Mouse (Mus musculus) liver, embryonic 14.5 days (tissue): Measurements from ENCODE around the gene Ppp1ca. TPM values are rescaled to one million over a fixed set of nuclear protein-coding genes. Genes with fewer than 3 reads are reported as not detected.

ENCODE experiments used
- ATAC-seq: fragments of 200-750 bp; cut with Nextera tagmentation; 2 replicates; pipeline ENCODE4 v1.8.0; 2017; ENCODE audit warnings: moderate number of reproducible peaks, mild to moderate bottlenecking, moderate library complexity; ENCODE audit not compliant: insufficient read depth
- DNase-seq, 3 experiments: peaks; one replicate each; pipeline ENCODE4 v3.0.0-alpha.2; 2012 to 2013; ENCODE audit warnings: low read depth in 3 of 3, low spot score in 3 of 3
- H3K27ac ChIP-seq: fragments of 300-500 bp; sonication (generic); 2 replicates; pipeline ENCODE4 v1.5.1; 2014; ENCODE audit warnings: moderate library complexity, mild to moderate bottlenecking, control low read depth, inconsistent platforms
- H3K27me3 ChIP-seq: fragments of 300-500 bp; sonication (generic); 2 replicates; pipeline ENCODE4 v1.6.1; 2014; ENCODE audit warnings: mild to moderate bottlenecking, low read length, moderate library complexity; ENCODE audit not compliant: control insufficient read depth, insufficient read depth
- H3K36me3 ChIP-seq: fragments of 300-500 bp; sonication (generic); replicated peaks from 2 replicates; pipeline ENCODE4 v1.6.1; 2014; ENCODE audit warnings: low read depth; ENCODE audit not compliant: control insufficient read depth, insufficient read depth
- H3K4me1 ChIP-seq, 2 experiments: fragments of 200-500 bp in 1 of 2; fragments of 300-500 bp in 1 of 2; sonication (generic) in 1 of 2; replicated peaks; 2 replicates each; pipeline ENCODE4 v1.6.1; 2012 to 2014; ENCODE audit warnings: antibody characterized with exemption in 1 of 2, inconsistent platforms in 1 of 2, low read length in 1 of 2; ENCODE audit not compliant: control insufficient read depth in 2 of 2, insufficient read depth in 2 of 2
- H3K4me2 ChIP-seq: fragments of 300-500 bp; sonication (generic); 2 replicates; pipeline ENCODE4 v1.6.1; 2014; ENCODE audit warnings: low read depth, mild to moderate bottlenecking, control low read depth, moderate library complexity
- H3K4me3 ChIP-seq, 2 experiments: fragments of 200-500 bp in 1 of 2; fragments of 300-500 bp in 1 of 2; sonication (generic) in 1 of 2; 2 replicates each; pipeline ENCODE4 v1.5.1; 2012 to 2014; ENCODE audit warnings: low read depth in 2 of 2, low read length in 2 of 2, mild to moderate bottlenecking in 2 of 2, control low read depth in 1 of 2, inconsistent platforms in 1 of 2, moderate library complexity in 1 of 2; ENCODE audit not compliant: insufficient read depth in 1 of 2
- H3K9ac ChIP-seq: fragments of 300-500 bp; sonication (generic); replicated peaks from 2 replicates; pipeline ENCODE4 v1.6.1; 2014; ENCODE audit warnings: mild to moderate bottlenecking, control low read depth, moderate library complexity
- H3K9me3 ChIP-seq: fragments of 300-500 bp; sonication (generic); 2 replicates; pipeline ENCODE4 v1.6.1; 2016; ENCODE audit warnings: low read length, mixed read lengths; ENCODE audit not compliant: control insufficient read depth
- CTCF ChIP-seq: IDR thresholded peaks from 2 replicates; pipeline ENCODE4 v1.5.1; 2016; ENCODE audit warnings: antibody characterized with exemption, low read depth, control low read depth
- EP300 ChIP-seq: IDR thresholded peaks from 2 replicates; pipeline ENCODE4 v1.6.1; 2016; ENCODE audit warnings: antibody characterized with exemption, low read depth
- WGBS: fragments of 180-500 bp; shearing (Covaris S2); extraction: QIAGEN DNeasy Blood & Tissue Kit; methylation state at CpG from one replicate; pipeline ENCODE4 v1.1.7; 2014; ENCODE audit not compliant: insufficient replicate concordance; 5-methylcytosine and 5-hydroxymethylcytosine counted together
- polyA plus RNA-seq, 2 experiments: library from polyadenylated mRNA; depleted of rRNA in 1 of 2; stranded (reverse) in 1 of 2; unstranded in 1 of 2; fragments of >200 nt; fragmentation: Nextera tagmentation in 1 of 2; extraction: Ambion mirVana in 1 of 2; gene quantifications; 2 replicates each; pipeline versions ENCODE4 v1.2.1 to v1.2.3; 2012 to 2014

The Ppp1ca gene
- polyA plus RNA-seq, 2 experiments, result 214 to 432 TPM

GRCm38 (mm10) chr19:4229451-4230076 lies 37.7 kb downstream of the Ppp1ca start:
- peaks cover 5 to 13% of the 10 kb centered on the region in 2 experiments; a peak in 3 of 4 replicates for H3K4me1 ChIP-seq
- H3K27me3 ChIP-seq, result peaks cover 2% of the 10 kb centered on the region; the same call in 1 of the 2 replicates
- 53% methylated on average over 6 of the region's 9 CpGs for WGBS
- TF ChIP-seq EP300, result no peak
- ATAC-seq (no peak), DNase-seq (no peak)
- no peak overlapping the region for H3K4me2 ChIP-seq
- no peak overlapping the region for H3K27ac ChIP-seq
- no peak overlapping the region for H3K9ac ChIP-seq
- H3K9me3 ChIP-seq, result no peaks in the 10 kb centered on the region
- no peak overlapping the region for H3K4me3 ChIP-seq
- no peaks in the 10 kb centered on the region for H3K36me3 ChIP-seq

DNA sequence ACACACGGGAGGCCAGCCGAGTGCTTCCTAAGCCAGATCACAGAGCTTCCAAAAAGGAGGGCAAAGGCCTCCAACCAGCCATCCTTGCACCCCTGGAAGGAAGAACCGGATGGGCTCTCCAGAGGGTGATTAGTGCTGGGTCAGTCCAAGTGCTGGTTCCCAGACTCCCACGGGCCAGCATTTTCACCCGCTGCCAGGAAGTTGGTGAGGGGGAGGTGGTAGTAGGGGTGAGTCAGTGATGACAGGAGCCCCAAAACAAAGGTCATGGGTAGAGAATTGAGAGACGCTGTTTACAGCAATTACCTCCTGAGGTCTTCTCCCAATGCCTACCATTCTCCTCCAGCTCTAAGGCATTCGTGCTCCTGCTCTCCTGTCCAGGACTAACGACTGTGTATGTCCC lies 38.5 kb downstream of the Ppp1ca start:
- Histone ChIP-seq H3K4me2 (no peak overlapping the region), H3K4me1 (peaks cover 5 to 13% of the 10 kb centered on the region in 2 experiments; a peak in 3 of 4 replicates), H3K27me3 (peaks cover 2% of the 10 kb centered on the region; the same call in 1 of the 2 replicates), H3K9ac (no peak overlapping the region), H3K9me3 (no peaks in the 10 kb centered on the region), H3K27ac (no peak overlapping the region), H3K36me3 (no peaks in the 10 kb centered on the region), H3K4me3 (no peak overlapping the region)
- no peak for DNase-seq
- WGBS, result 63% methylated on average over 8 of the region's 8 CpGs
- TF ChIP-seq CTCF, result no peak
- TF ChIP-seq EP300, result no peak
- no peak for ATAC-seq

GRCm38 (mm10) chr19:4231253-4232185 lies 39.7 kb downstream of the Ppp1ca start, which contains the start of gene Pold4:
Pold4 (plus strand) TSS chr19:4231899.
- no peak for TF ChIP-seq EP300
- no peak for TF ChIP-seq CTCF
- 12% methylated on average over 26 of the region's 26 CpGs for WGBS
- ATAC-seq, result peak; percentile 86

DNA sequence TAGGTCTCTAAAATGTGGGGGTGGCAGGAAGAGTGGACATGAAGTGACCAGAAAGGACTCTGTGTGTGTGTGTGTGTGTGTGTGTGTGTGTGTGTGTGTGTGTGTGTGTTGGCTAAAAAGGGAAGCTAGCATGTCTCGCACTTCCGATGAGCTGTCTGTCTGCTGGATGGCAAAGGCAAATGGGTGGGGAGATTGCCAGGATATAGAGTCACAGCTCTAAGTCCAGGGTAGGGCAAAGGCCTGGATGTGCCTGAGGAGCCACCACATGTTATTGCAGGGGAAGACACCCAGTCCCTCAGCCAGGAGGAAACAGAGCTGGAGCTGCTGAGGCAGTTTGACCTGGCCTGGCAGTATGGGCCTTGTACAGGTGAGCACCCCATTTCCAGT lies 40.3 kb downstream of the Ppp1ca start:
- TF ChIP-seq CTCF, result no peak
- no peak for TF ChIP-seq EP300
- peaks cover 5 to 13% of the 10 kb centered on the region in 2 experiments; a peak in 3 of 4 replicates for H3K4me1 ChIP-seq

More at GRCm38 (mm10) chr19:4231253-4232185, 39.7 kb downstream of the Ppp1ca start, which contains the start of gene Pold4:
- Histone ChIP-seq H3K4me1 (peaks cover 5 to 13% of the 10 kb centered on the region in 2 experiments; a peak in 3 of 4 replicates), H3K27me3 (peaks cover 2% of the 10 kb centered on the region; the same call in 1 of the 2 replicates), H3K9ac (peak within 1 kb of the TSS; percentile 63), H3K4me2 (peak within 1 kb of the TSS; percentile 82), H3K36me3 (no peaks in the 10 kb centered on the region), H3K27ac (peak within 1 kb of the TSS; percentile 72), H3K9me3 (no peaks in the 10 kb centered on the region), H3K4me3 (peak within 1 kb of the TSS; percentile 68 to 95)
- DNase-seq, result peak; percentile 81 to 85 (median 84)

More for the DNA sequence above, 40.3 kb downstream of the Ppp1ca start:
- H3K36me3 ChIP-seq, result no peaks in the 10 kb centered on the region
- peak overlapping the region; percentile 68 to 95 for H3K4me3 ChIP-seq
- H3K9me3 ChIP-seq, result no peaks in the 10 kb centered on the region
- peak in 1 of 3 experiments; percentile 17 for DNase-seq
- WGBS, result 10% methylated on average over 2 of the region's 2 CpGs
- no peaks in the 10 kb centered on the region; the same call in 1 of the 2 replicates for H3K27me3 ChIP-seq
- ATAC-seq, result no peak
- peak overlapping the region; percentile 72 for H3K27ac ChIP-seq
- peak overlapping the region; percentile 82 for H3K4me2 ChIP-seq
- H3K9ac ChIP-seq, result peak overlapping the region; percentile 63
